Mouse (Mus musculus): Measurements from ENCODE around the gene Fgfr2. TPM values are rescaled to one million over a fixed set of nuclear protein-coding genes. Genes with fewer than 3 reads are reported as not detected.

Fgfr2 gene
- polyA plus RNA-seq, 1 experiment from 2014 or later: 92.0 TPM

- H3K4me3 ChIP-seq (ENCODE audit: low read depth, low read length): no peak overlapping the region
- DNase-seq (ENCODE audit: low spot score, missing footprints): no peak
- no peak overlapping the region for H3K4me2 ChIP-seq
- H3K9ac ChIP-seq (ENCODE audit: low read length): no peak overlapping the region
- no peaks in the 10 kb centered on the region for H3K4me1 ChIP-seq (ENCODE audit: control insufficient read depth, insufficient read depth, low read length)
- WGBS: 63% methylated on average over 1 of the region's 1 CpGs
- ATAC-seq (ENCODE audit: low FRiP score): no peak
- H3K27ac ChIP-seq (ENCODE audit: low read depth, low read length): no peak overlapping the region
- no peaks in the 10 kb centered on the region for H3K36me3 ChIP-seq (ENCODE audit: control insufficient read depth, insufficient read depth, low read length)
- no peaks in the 10 kb centered on the region for H3K9me3 ChIP-seq (ENCODE audit: control insufficient read depth, low read length)
- H3K27me3 ChIP-seq (ENCODE audit: control insufficient read depth, insufficient read depth, low read length): no peaks in the 10 kb centered on the region
Measured at GRCm38 (mm10) chr7:132075825-132076224, 1047.3 kb downstream of the Fgfr2 start.

GRCm38 (mm10) chr7:132074503-132074902 is 1048.6 kb downstream of the Fgfr2 start:
- no peak for DNase-seq (ENCODE audit: low spot score, missing footprints)
- Histone ChIP-seq H3K4me3 (ENCODE audit: low read depth, low read length) (no peak overlapping the region), H3K27ac (ENCODE audit: low read depth, low read length) (no peak overlapping the region), H3K4me2 (no peak overlapping the region), H3K9ac (ENCODE audit: low read length) (no peak overlapping the region), H3K36me3 (ENCODE audit: control insufficient read depth, insufficient read depth, low read length) (no peaks in the 10 kb centered on the region), H3K9me3 (ENCODE audit: control insufficient read depth, low read length) (no peaks in the 10 kb centered on the region), H3K27me3 (ENCODE audit: control insufficient read depth, insufficient read depth, low read length) (no peaks in the 10 kb centered on the region), H3K4me1 (ENCODE audit: control insufficient read depth, insufficient read depth, low read length) (no peaks in the 10 kb centered on the region)
- WGBS: 73% methylated on average over 3 of the region's 3 CpGs
- ATAC-seq (ENCODE audit: low FRiP score): no peak

GRCm38 (mm10) chr7:132070877-132071625 is 1052.1 kb downstream of the Fgfr2 start:
- H3K27ac ChIP-seq (ENCODE audit: low read depth, low read length): no peak overlapping the region
- no peak for ATAC-seq (ENCODE audit: low FRiP score)

GRCm38 (mm10) chr7:132067951-132068350 is 1055.2 kb downstream of the Fgfr2 start:
- H3K4me2 ChIP-seq: no peak overlapping the region
- DNase-seq (ENCODE audit: low spot score, missing footprints) (no peak), ATAC-seq (ENCODE audit: low FRiP score) (no peak)
- WGBS: 88% methylated on average over 5 of the region's 5 CpGs
- no peaks in the 10 kb centered on the region for H3K27me3 ChIP-seq (ENCODE audit: control insufficient read depth, insufficient read depth, low read length)
- H3K9me3 ChIP-seq (ENCODE audit: control insufficient read depth, low read length): no peaks in the 10 kb centered on the region
- H3K4me1 ChIP-seq (ENCODE audit: control insufficient read depth, insufficient read depth, low read length): no peaks in the 10 kb centered on the region
- H3K9ac ChIP-seq (ENCODE audit: low read length): no peak overlapping the region
- H3K4me3 ChIP-seq (ENCODE audit: low read depth, low read length): no peak overlapping the region
- no peak overlapping the region for H3K27ac ChIP-seq (ENCODE audit: low read depth, low read length)
- no peaks in the 10 kb centered on the region for H3K36me3 ChIP-seq (ENCODE audit: control insufficient read depth, insufficient read depth, low read length)

More at GRCm38 (mm10) chr7:132070877-132071625, 1052.1 kb downstream of the Fgfr2 start:
- Histone ChIP-seq H3K4me3 (ENCODE audit: low read depth, low read length) (no peak overlapping the region), H3K4me2 (no peak overlapping the region), H3K27me3 (ENCODE audit: control insufficient read depth, insufficient read depth, low read length) (no peaks in the 10 kb centered on the region), H3K4me1 (ENCODE audit: control insufficient read depth, insufficient read depth, low read length) (no peaks in the 10 kb centered on the region), H3K36me3 (ENCODE audit: control insufficient read depth, insufficient read depth, low read length) (no peaks in the 10 kb centered on the region), H3K9me3 (ENCODE audit: control insufficient read depth, low read length) (no peaks in the 10 kb centered on the region), H3K9ac (ENCODE audit: low read length) (no peak overlapping the region)
- 87% methylated on average over 6 of the region's 6 CpGs for WGBS
- no peak for DNase-seq (ENCODE audit: low spot score, missing footprints)

- Histone ChIP-seq H3K9ac (ENCODE audit: low read length) (no peak overlapping the region), H3K36me3 (ENCODE audit: control insufficient read depth, insufficient read depth, low read length) (no peaks in the 10 kb centered on the region), H3K4me3 (ENCODE audit: low read depth, low read length) (no peak overlapping the region), H3K27me3 (ENCODE audit: control insufficient read depth, insufficient read depth, low read length) (no peaks in the 10 kb centered on the region), H3K4me2 (no peak overlapping the region), H3K4me1 (ENCODE audit: control insufficient read depth, insufficient read depth, low read length) (no peaks in the 10 kb centered on the region), H3K9me3 (ENCODE audit: control insufficient read depth, low read length) (no peaks in the 10 kb centered on the region), H3K27ac (ENCODE audit: low read depth, low read length) (no peak overlapping the region)
- ATAC-seq (ENCODE audit: low FRiP score): no peak
- DNase-seq (ENCODE audit: low spot score, missing footprints): no peak
- 86% methylated on average over 5 of the region's 5 CpGs for WGBS
Measured at GRCm38 (mm10) chr7:132067511-132067910, 1055.6 kb downstream of the Fgfr2 start.

- DNase-seq (ENCODE audit: low spot score, missing footprints): no peak
- no peak overlapping the region for H3K9ac ChIP-seq (ENCODE audit: low read length)
- no peak for ATAC-seq (ENCODE audit: low FRiP score)
- no peak overlapping the region for H3K27ac ChIP-seq (ENCODE audit: low read depth, low read length)
- H3K9me3 ChIP-seq (ENCODE audit: control insufficient read depth, low read length): no peaks in the 10 kb centered on the region
- H3K36me3 ChIP-seq (ENCODE audit: control insufficient read depth, insufficient read depth, low read length): no peaks in the 10 kb centered on the region
- 83% methylated on average over 7 of the region's 7 CpGs for WGBS
- no peak overlapping the region for H3K4me3 ChIP-seq (ENCODE audit: low read depth, low read length)
- no peak overlapping the region for H3K4me2 ChIP-seq
- H3K4me1 ChIP-seq (ENCODE audit: control insufficient read depth, insufficient read depth, low read length): no peaks in the 10 kb centered on the region
- no peaks in the 10 kb centered on the region for H3K27me3 ChIP-seq (ENCODE audit: control insufficient read depth, insufficient read depth, low read length)
Measured at GRCm38 (mm10) chr7:132060116-132060515, 1063.0 kb downstream of the Fgfr2 start.

- H3K4me3 ChIP-seq (ENCODE audit: low read depth, low read length): no peak overlapping the region
- 72% methylated on average over 7 of the region's 7 CpGs for WGBS
- no peaks in the 10 kb centered on the region for H3K9me3 ChIP-seq (ENCODE audit: control insufficient read depth, low read length)
- DNase-seq (ENCODE audit: low spot score, missing footprints) (no peak), ATAC-seq (ENCODE audit: low FRiP score) (no peak)
- no peaks in the 10 kb centered on the region for H3K27me3 ChIP-seq (ENCODE audit: control insufficient read depth, insufficient read depth, low read length)
- no peak overlapping the region for H3K9ac ChIP-seq (ENCODE audit: low read length)
- no peaks in the 10 kb centered on the region for H3K36me3 ChIP-seq (ENCODE audit: control insufficient read depth, insufficient read depth, low read length)
- no peak overlapping the region for H3K4me2 ChIP-seq
- H3K27ac ChIP-seq (ENCODE audit: low read depth, low read length): no peak overlapping the region
- no peaks in the 10 kb centered on the region for H3K4me1 ChIP-seq (ENCODE audit: control insufficient read depth, insufficient read depth, low read length)
Measured at GRCm38 (mm10) chr7:132056565-132056964, 1066.6 kb downstream of the Fgfr2 start.

GRCm38 (mm10) chr7:132046662-132047061 is 1076.5 kb downstream of the Fgfr2 start:
- H3K36me3 ChIP-seq (ENCODE audit: control insufficient read depth, insufficient read depth, low read length): no peaks in the 10 kb centered on the region

GRCm38 (mm10) chr7:132031940-132032531 is 1091.1 kb downstream of the Fgfr2 start:
- H3K4me2 ChIP-seq: no peak overlapping the region
- H3K4me3 ChIP-seq (ENCODE audit: low read depth, low read length): no peak overlapping the region
- H3K36me3 ChIP-seq (ENCODE audit: control insufficient read depth, insufficient read depth, low read length): no peaks in the 10 kb centered on the region
- H3K9ac ChIP-seq (ENCODE audit: low read length): no peak overlapping the region
- DNase-seq (ENCODE audit: low spot score, missing footprints) (peak; percentile 51), ATAC-seq (ENCODE audit: low FRiP score) (no peak)
- no peaks in the 10 kb centered on the region for H3K4me1 ChIP-seq (ENCODE audit: control insufficient read depth, insufficient read depth, low read length)
- H3K27me3 ChIP-seq (ENCODE audit: control insufficient read depth, insufficient read depth, low read length): no peaks in the 10 kb centered on the region
- H3K27ac ChIP-seq (ENCODE audit: low read depth, low read length): no peak overlapping the region
- WGBS: 64% methylated on average over 6 of the region's 6 CpGs
- H3K9me3 ChIP-seq (ENCODE audit: control insufficient read depth, low read length): no peaks in the 10 kb centered on the region

More at GRCm38 (mm10) chr7:132046662-132047061, 1076.5 kb downstream of the Fgfr2 start:
- H3K9me3 ChIP-seq (ENCODE audit: control insufficient read depth, low read length): no peaks in the 10 kb centered on the region
- H3K4me1 ChIP-seq (ENCODE audit: control insufficient read depth, insufficient read depth, low read length): no peaks in the 10 kb centered on the region
- ATAC-seq (ENCODE audit: low FRiP score): no peak
- no peaks in the 10 kb centered on the region for H3K27me3 ChIP-seq (ENCODE audit: control insufficient read depth, insufficient read depth, low read length)
- H3K9ac ChIP-seq (ENCODE audit: low read length): no peak overlapping the region
- no peak overlapping the region for H3K4me2 ChIP-seq
- 64% methylated on average over 4 of the region's 4 CpGs for WGBS
- H3K27ac ChIP-seq (ENCODE audit: low read depth, low read length): no peak overlapping the region
- peak; percentile 57 for DNase-seq (ENCODE audit: low spot score, missing footprints)
- H3K4me3 ChIP-seq (ENCODE audit: low read depth, low read length): no peak overlapping the region
